In genomic region chr4:140004170-140004569, GRCm38 (mm10) we compare ENCODE assay signal across 8 mouse cellular contexts. TPM values are rescaled to one million over a fixed set of nuclear protein-coding genes. Genes with fewer than 3 reads are reported as not detected.
A peak's percentile ranks its signal among the peaks of the same experiment; 100 is the strongest.
DNase-seq lines count a peak whose midpoint lies in the region; ATAC-seq and TF ChIP-seq lines count a peak whose summit lies in the region.

No protein-coding gene starts in this region.

- DNase-seq in spleen, adult 18-20 months = peak; percentile 21 to 31
- no peak for DNase-seq in spleen, adult 12 weeks (ENCODE audit: low spot score)
- DNase-seq in embryo, embryonic 9.5 days (ENCODE audit: extremely low spot score) = peak; percentile 72
- DNase-seq in hindbrain, postnatal 0 days (ENCODE audit: low spot score) = peak; percentile 63
- peak; percentile 44 to 88 for DNase-seq in left cerebral cortex, postnatal 25 days (ENCODE audit: low spot score in 2 of 2)
- no peak for DNase-seq in thymus, postnatal 36 days

- H3K9me3 ChIP-seq in hindbrain, postnatal 0 days (ENCODE audit: low read length) = no peaks in the 10 kb centered on the region
- H3K9me3 ChIP-seq in midbrain, embryonic 15.5 days = no peaks in the 10 kb centered on the region

- no peak overlapping the region for H3K27ac ChIP-seq in hindbrain, postnatal 0 days
- no peak overlapping the region for H3K27ac ChIP-seq in midbrain, embryonic 15.5 days

- peak overlapping the region; percentile 36 for H3K4me2 ChIP-seq in hindbrain, postnatal 0 days (ENCODE audit: low read depth, low read length)
- H3K4me2 ChIP-seq in midbrain, embryonic 15.5 days = peak overlapping the region; percentile 35

- no peaks in the 10 kb centered on the region for H3K27me3 ChIP-seq in hindbrain, postnatal 0 days (ENCODE audit: insufficient read depth, low read length)
- peaks cover 12% of the 10 kb centered on the region; the same call in 1 of the 2 replicates for H3K27me3 ChIP-seq in midbrain, embryonic 15.5 days (replicated peaks)

- intact Hi-C loops in left cerebral cortex, postnatal 25 days (cut with DNase I) = no loop called here

- H3K4me3 ChIP-seq in hindbrain, postnatal 0 days (ENCODE audit: low read length) = no peak overlapping the region
- no peak overlapping the region for H3K4me3 ChIP-seq in midbrain, embryonic 15.5 days

- 0 out of 2 replicates have a peak, but pooled peaks cover 4% of the 10 kb centered on the region for H3K4me1 ChIP-seq in hindbrain, postnatal 0 days (ENCODE audit: insufficient read depth, low read length)
- H3K4me1 ChIP-seq in midbrain, embryonic 15.5 days = peaks cover 30% of the 10 kb centered on the region

- no peaks in the 10 kb centered on the region for H3K36me3 ChIP-seq in hindbrain, postnatal 0 days (ENCODE audit: insufficient read depth, low read length)
- no peaks in the 10 kb centered on the region for H3K36me3 ChIP-seq in midbrain, embryonic 15.5 days (replicated peaks)

- peak; percentile 84 for ATAC-seq in hindbrain, postnatal 0 days
- peak; percentile 24; the same call in 1 of the 2 replicates for ATAC-seq in midbrain, embryonic 15.5 days (replicated peaks)
- ATAC-seq in CD4-positive, CD25-positive, alpha-beta regulatory T cell, adult 4 months = no peak

- no peak overlapping the region for H3K9ac ChIP-seq in hindbrain, postnatal 0 days (replicated peaks; ENCODE audit: low read length)
- no peak overlapping the region for H3K9ac ChIP-seq in midbrain, embryonic 15.5 days

- no peak for TF ChIP-seq CTCF in hindbrain, postnatal 0 days (IDR thresholded peaks at IDR 0.05; ENCODE audit: low read depth)

- 28% methylated on average over 12 of the region's 12 CpGs for WGBS in hindbrain, postnatal 0 days
- 24% methylated on average over 12 of the region's 12 CpGs for WGBS in midbrain, embryonic 15.5 days

RNA-seq across cellular contexts. Expression of gene Klhdc7a, which starts 36.3 kb away (rescaled TPM):
- 1.0 and 1.6 TPM in 2 replicates for total RNA-seq in hindbrain, postnatal 0 days (2014; rRNA removed)
- polyA plus RNA-seq in hindbrain, postnatal 0 days (2015; fragmentation: Nextera tagmentation; extraction: Ambion mirVana) = 0.58 and 0.69 TPM in 2 replicates
- 1 to 10 TPM; 7.7 to 8.1 TPM for total RNA-seq in left cerebral cortex, postnatal 25 days (2021)
- 0.74 and 0.78 TPM in 2 replicates for polyA plus RNA-seq in midbrain, embryonic 15.5 days (2015; fragmentation: Nextera tagmentation; extraction: Ambion mirVana)
- polyA plus RNA-seq in CD4-positive, CD25-positive, alpha-beta regulatory T cell, adult 4 months (2017; shearing (Covaris generic)) = under 1 TPM in 1 of 2 experiments, not detected in 1; 0.04 TPM

Comparison
In these comparisons a context has a peak if more than half of its experiments do, and no peak if none do; other contexts are left out.
1. DNase-seq: peak in spleen, adult 18-20 months (2 of 2), embryo, embryonic 9.5 days (single experiment), hindbrain, postnatal 0 days (single experiment) and left cerebral cortex, postnatal 25 days (2 of 2); none in spleen, adult 12 weeks (single experiment) and thymus, postnatal 36 days (0 of 2).